Mouse (Mus musculus) urinary bladder, postnatal 25 days (tissue): ENCODE measurements around the gene Tbc1d23.

Source experiments
- DNase-seq: peaks from one replicate; pipeline ENCODE4 v3.0.0; 2022; ENCODE audit warnings: low spot score

Gene Tbc1d23

GRCm38 (mm10) chr16:57162841-57163240 is 68.5 kb downstream of the Tbc1d23 start:
- DNase-seq, result no peak

DNA sequence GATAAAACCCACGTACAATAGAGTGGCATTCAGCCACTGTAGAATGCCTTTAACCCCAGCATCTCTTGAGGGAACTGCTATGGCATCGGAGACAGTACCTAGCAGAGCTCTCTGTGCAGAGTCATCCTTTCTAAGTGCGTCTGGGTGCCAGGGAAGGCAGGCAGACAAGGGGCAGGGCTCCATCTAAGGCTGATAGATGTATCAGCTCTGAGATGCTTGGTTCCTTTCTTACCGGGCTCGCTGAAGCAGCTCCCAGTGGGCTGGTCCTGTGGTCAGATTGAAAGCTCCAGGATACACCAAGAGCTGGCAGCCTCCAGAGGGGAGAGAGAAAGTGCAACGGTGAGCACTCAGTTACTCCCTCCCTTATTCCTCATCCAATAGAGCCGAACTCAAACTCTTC is 71.5 kb downstream of the Tbc1d23 start:
- no peak for DNase-seq

DNA sequence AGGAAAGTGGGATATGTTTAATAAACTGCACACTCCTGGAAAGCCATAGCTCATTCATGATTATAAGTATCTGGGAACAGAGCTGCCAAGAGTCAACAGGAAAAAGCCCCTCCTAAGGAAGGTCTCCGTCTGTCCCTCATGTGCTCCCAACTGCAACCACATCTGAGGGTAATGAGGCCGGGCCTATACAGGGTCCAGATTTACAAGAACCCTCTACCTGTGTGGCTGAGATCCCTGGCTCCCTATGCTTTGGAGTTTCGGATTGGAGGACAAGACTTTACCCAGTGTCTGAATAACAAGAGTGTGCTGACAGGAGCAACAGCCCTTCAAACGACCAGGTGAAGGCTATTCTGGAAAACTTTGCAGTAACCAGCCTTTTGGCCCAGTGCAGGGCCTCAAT is 73.6 kb downstream of the Tbc1d23 start:
- no peak for DNase-seq

- no peak for DNase-seq
These were observed 74.2 kb downstream of the Tbc1d23 start for GRCm38 (mm10) chr16:57157076-57157475.

GRCm38 (mm10) chr16:57155899-57156298 is 75.4 kb downstream of the Tbc1d23 start:
- DNase-seq, result no peak

DNA sequence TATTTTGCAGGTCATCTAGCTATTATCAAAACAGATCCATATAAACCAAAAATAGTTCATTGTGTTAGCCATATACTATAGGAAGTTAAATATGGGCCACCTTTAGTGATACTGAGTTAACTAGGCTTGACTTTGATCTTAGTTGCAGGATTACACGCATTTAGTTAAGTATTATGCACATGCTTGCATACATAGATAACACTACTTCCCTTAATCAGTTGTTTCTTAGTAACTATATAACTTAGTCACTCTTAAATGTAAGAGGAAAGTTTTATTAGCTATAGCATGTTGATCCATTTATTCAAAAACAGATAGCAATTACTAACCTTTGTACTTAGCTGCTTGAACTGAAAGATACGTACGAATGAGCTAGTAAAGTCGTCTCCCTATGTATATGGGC is 79.9 kb downstream of the Tbc1d23 start:
- no peak for DNase-seq

DNA sequence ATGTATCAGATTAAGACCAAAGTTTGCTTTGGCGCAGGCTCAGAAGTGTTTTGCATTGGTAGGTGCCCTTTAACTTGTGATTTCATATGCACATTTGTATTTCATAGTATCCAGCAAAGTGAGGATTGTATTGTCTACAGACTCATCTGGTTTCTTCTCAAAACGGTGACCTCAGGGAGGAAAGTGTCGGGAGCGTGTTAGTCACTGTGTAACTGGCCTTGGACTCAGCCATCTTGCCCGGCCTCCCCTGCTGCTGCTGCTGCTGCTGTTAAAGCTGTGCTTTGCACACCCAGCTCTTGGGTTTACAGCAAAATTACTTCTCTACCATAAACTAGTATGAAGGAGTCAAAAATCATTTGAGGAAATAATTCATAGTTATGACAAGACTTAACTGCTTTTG is 86.6 kb downstream of the Tbc1d23 start:
- no peak for DNase-seq

- no peak for DNase-seq
These were observed 97.7 kb downstream of the Tbc1d23 start for GRCm38 (mm10) chr16:57133611-57134010.

- no peak for DNase-seq
These were observed 99.0 kb downstream of the Tbc1d23 start for GRCm38 (mm10) chr16:57132326-57132725.

GRCm38 (mm10) chr16:57131544-57131943 is 99.8 kb downstream of the Tbc1d23 start:
- DNase-seq, result no peak

- no peak for DNase-seq
These were observed 100.4 kb downstream of the Tbc1d23 start for GRCm38 (mm10) chr16:57130752-57131400.

DNA sequence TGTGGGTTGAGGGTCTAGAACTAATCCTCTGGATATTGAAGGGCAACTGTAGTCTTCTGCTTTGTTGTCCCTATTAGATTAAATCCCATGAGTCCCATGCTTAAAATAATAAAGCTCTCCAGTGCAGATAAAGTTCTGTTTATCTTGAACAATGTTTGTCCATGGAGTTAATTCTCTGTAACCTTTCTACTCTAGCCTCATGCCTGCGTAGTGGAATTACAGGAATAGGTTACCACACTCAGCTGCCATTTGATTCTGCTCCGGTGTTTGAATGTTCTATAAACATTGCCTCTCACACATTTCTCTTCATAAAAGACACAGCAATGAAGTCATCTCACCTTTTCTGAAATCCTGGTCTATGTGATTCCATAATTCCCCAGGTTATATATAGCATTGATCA is 103.5 kb downstream of the Tbc1d23 start:
- DNase-seq, result no peak

- no peak for DNase-seq
These were observed 105.0 kb downstream of the Tbc1d23 start for GRCm38 (mm10) chr16:57126268-57126667.

- DNase-seq, result no peak
These were observed 108.4 kb downstream of the Tbc1d23 start for GRCm38 (mm10) chr16:57122682-57123445.

GRCm38 (mm10) chr16:57121816-57122415 is 109.4 kb downstream of the Tbc1d23 start:
- peak; percentile 20 for DNase-seq

DNA sequence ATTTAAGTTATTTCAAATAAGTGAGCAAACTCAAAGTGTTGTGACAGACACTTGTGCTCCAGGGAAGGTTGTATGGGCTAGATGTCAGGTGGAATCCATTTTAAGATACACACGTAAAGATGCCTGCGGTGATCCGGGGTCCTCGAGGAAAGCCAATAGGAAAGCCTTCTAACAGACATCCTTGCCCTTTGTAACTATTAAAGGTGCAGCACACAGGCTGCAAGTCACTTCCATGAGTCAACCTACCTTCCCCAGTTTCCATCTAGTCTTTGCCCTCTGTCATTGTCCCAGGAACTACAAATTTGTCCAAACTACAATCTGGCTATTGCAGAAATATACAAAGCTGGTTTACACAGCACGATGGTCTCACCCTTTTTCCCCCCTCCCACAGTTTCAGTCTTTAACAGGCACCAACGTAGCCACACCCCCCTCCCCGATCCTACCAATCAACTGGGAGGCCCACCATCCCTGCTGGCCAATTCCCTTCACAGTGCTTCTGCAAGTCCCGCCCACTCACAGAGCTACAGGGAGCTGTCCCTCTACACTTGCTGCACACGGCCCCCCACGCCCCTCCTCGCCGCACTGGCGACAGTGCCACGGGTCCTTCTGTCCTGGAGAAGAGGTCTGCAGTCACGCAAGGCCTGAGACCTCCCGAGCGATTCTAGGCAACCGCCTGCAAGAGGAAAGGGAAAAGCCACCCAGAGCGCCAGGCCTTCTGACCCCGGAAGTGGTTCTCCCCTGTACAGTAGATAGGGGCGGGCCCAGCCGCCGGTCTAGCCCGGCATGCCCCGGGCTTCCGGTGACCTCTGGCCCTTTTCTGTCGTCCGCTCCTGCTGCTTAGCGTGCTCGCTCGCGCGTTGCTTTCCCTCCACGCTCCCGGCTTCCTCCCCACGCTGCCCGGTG is 110.1 kb downstream of the Tbc1d23 start, which contains the start of gene Tomm70a:
Gene Tomm70a (plus strand): TSS at position 791 of the 903 bp plus-strand sequence.
- peak; percentile 86 for DNase-seq
